Mouse (Mus musculus) limb, embryonic 11.5 days (tissue): Measurements from ENCODE around the gene Fam69a. TPM values are rescaled to one million over a fixed set of nuclear protein-coding genes. Genes with fewer than 3 reads are reported as not detected.

ENCODE experiments used
- ATAC-seq: fragments of 200-750 bp; cut with Nextera tagmentation; 2 replicates; pipeline ENCODE4 v1.8.0; 2017; ENCODE audit warnings: low read depth; ENCODE audit not compliant: insufficient number of reproducible peaks, low FRiP score, low TSS enrichment
- DNase-seq: peaks from one replicate; pipeline ENCODE4 v3.0.0-alpha.2; 2015; ENCODE audit warnings: low spot score
- H3K27ac ChIP-seq: fragments of 300-500 bp; sonication (generic); replicated peaks from 2 replicates; pipeline ENCODE4 v1.5.1; 2014; ENCODE audit warnings: low read depth, mild to moderate bottlenecking, low read length
- H3K27me3 ChIP-seq: fragments of 300-500 bp; sonication (generic); 2 replicates; pipeline ENCODE4 v1.6.1; 2014; ENCODE audit warnings: mild to moderate bottlenecking, low read length, mixed read lengths; ENCODE audit not compliant: control insufficient read depth, insufficient read depth
- H3K36me3 ChIP-seq: fragments of 300-500 bp; sonication (generic); 2 replicates; pipeline ENCODE4 v1.6.1; 2014; ENCODE audit warnings: mild to moderate bottlenecking, low read length, moderate library complexity, mixed read lengths; ENCODE audit not compliant: control insufficient read depth, insufficient read depth
- H3K4me1 ChIP-seq: fragments of 300-500 bp; sonication (generic); 2 replicates; pipeline ENCODE4 v1.6.1; 2014; ENCODE audit warnings: low read length, mixed read lengths; ENCODE audit not compliant: control insufficient read depth, insufficient read depth
- H3K4me2 ChIP-seq: fragments of 300-500 bp; sonication (generic); 2 replicates; pipeline ENCODE4 v1.6.1; 2014; ENCODE audit warnings: low read depth, mild to moderate bottlenecking, moderate library complexity; ENCODE audit not compliant: severe bottlenecking
- H3K4me3 ChIP-seq: fragments of 300-500 bp; sonication (generic); 2 replicates; pipeline ENCODE4 v1.5.1; 2014; ENCODE audit warnings: low read depth, low read length
- H3K9ac ChIP-seq: fragments of 300-500 bp; sonication (generic); 2 replicates; pipeline ENCODE4 v1.6.1; 2014; ENCODE audit warnings: mild to moderate bottlenecking, low read length
- H3K9me3 ChIP-seq: fragments of 300-500 bp; sonication (generic); 2 replicates; pipeline ENCODE4 v1.6.1; 2016; ENCODE audit warnings: low read length; ENCODE audit not compliant: control insufficient read depth
- WGBS: fragments of 180-500 bp; shearing (Covaris S2); extraction: QIAGEN DNeasy Blood & Tissue Kit; methylation state at CpG from one replicate; pipeline ENCODE4 v1.1.7; 2014; 5-methylcytosine and 5-hydroxymethylcytosine counted together
- polyA plus RNA-seq: library from polyadenylated mRNA; unstranded; fragments of >200 nt; fragmentation: Nextera tagmentation; extraction: Ambion mirVana; gene quantifications from 2 replicates; pipeline ENCODE4 v1.2.1, GENCODE M21; 2014

Fam69a gene
- polyA plus RNA-seq, 1 experiment from 2014 or later, result 18.8 TPM

DNA sequence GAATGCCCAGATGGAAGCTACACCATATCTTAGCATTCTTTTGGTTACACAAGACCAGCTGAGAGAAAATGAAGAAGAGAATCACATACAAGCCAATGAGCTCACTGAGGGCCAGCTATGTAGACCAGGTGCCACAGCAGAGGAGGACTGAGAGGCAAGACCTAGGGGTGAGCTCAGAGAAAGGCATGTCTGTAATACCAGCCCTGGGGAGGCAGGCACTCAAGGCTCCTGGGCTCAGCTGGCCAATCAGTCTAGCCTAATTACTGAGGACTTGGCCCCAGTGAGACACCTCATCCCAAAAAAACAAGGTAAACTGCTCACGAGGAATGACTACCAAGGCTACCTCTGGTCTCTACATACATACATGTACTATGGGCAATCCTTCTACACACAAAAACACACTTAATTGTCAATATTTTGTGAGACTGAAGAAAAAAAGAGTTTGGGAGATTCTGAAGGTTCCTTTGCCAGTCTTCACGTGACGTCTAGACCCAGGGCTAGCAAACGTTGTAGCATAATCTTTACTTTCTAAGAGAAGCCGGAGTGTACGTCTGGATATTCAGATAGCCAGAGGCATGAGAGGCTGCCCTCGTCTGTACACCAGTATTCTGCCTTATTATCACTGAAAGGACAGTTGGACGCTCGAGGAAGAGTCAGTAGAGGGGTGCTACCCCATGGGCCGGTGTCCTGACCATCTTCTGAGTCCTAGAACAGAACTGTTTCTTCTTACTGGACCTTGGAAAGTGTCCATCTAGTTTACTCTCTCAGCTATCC lies 51.9 kb downstream of the Fam69a start:
- Histone ChIP-seq H3K27me3 (no peaks in the 10 kb centered on the region), H3K4me3 (no peak overlapping the region), H3K4me1 (0 out of 2 replicates have a peak, but pooled peaks cover 2% of the 10 kb centered on the region), H3K27ac (no peak overlapping the region), H3K9me3 (no peaks in the 10 kb centered on the region), H3K4me2 (no peak overlapping the region), H3K36me3 (no peaks in the 10 kb centered on the region), H3K9ac (no peak overlapping the region)
- ATAC-seq (no peak), DNase-seq (no peak)
- 91% methylated on average over 10 of the region's 10 CpGs for WGBS

DNA sequence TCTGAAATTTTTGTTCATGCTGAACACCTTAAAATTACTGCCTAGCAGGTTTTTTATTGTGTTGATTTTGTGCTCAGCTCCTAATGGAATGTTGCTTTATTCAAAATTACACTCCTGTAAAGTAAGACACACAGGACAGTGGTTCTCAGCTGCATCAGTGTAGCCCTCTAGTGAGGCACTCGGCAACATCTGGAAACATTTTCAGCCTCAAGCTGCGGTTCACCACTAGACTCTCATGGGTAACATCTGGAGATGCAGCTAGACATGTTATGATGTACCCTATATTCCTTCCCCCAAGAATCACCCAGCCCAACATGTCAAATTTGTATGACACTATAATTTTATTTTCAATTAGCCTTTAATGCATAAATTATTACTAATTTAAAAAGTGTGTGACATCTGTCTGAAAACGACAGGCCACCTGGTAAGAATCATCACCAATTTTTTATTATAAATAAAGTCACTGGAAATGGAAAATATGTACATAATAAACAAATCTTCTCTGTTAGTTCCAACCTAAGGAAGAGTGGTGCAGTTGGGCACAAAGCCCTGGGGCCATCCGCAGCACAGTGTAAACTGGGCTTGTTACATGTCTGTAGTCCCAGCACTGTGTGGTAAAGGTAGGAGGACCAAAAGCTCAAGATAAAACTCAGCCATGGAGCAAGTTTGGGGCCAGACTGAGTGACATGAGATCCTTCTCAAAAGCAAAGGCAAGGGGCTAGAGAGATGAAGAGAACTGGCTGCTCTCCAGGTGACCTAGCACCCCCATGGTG lies 53.5 kb downstream of the Fam69a start:
- ATAC-seq (no peak), DNase-seq (no peak)
- Histone ChIP-seq H3K4me3 (no peak overlapping the region), H3K27ac (no peak overlapping the region), H3K9ac (no peak overlapping the region), H3K27me3 (no peaks in the 10 kb centered on the region), H3K9me3 (no peaks in the 10 kb centered on the region), H3K36me3 (no peaks in the 10 kb centered on the region), H3K4me2 (no peak overlapping the region), H3K4me1 (0 out of 2 replicates have a peak, but pooled peaks cover 2% of the 10 kb centered on the region)
- 62% methylated on average over 4 of the region's 4 CpGs for WGBS

DNA sequence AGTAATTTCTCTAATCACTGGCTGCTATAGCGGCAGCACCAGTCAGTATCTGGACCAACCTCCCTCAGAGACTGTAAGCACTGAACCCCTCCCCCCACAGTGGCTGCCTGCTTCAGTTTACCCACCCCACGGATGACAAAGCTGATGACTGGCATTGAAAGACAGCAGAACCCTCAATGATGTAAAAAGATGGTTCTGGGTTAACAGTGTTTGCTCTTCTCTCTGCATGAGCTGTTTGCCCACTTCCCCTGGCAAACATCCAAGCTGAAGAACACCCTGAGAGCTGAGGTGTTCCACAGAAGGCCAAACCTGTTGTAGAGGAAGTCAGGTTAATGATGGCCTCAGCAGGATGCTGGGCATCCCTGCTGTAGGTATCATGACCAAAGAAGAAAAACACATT lies 54.3 kb downstream of the Fam69a start:
- Histone ChIP-seq H3K36me3 (no peaks in the 10 kb centered on the region), H3K27ac (no peak overlapping the region), H3K4me3 (no peak overlapping the region), H3K4me1 (0 out of 2 replicates have a peak, but pooled peaks cover 2% of the 10 kb centered on the region), H3K27me3 (no peaks in the 10 kb centered on the region), H3K4me2 (no peak overlapping the region), H3K9ac (no peak overlapping the region), H3K9me3 (no peaks in the 10 kb centered on the region)
- no peak for DNase-seq
- WGBS, result 61% methylated on average over 2 of the region's 2 CpGs
- ATAC-seq, result no peak

DNA sequence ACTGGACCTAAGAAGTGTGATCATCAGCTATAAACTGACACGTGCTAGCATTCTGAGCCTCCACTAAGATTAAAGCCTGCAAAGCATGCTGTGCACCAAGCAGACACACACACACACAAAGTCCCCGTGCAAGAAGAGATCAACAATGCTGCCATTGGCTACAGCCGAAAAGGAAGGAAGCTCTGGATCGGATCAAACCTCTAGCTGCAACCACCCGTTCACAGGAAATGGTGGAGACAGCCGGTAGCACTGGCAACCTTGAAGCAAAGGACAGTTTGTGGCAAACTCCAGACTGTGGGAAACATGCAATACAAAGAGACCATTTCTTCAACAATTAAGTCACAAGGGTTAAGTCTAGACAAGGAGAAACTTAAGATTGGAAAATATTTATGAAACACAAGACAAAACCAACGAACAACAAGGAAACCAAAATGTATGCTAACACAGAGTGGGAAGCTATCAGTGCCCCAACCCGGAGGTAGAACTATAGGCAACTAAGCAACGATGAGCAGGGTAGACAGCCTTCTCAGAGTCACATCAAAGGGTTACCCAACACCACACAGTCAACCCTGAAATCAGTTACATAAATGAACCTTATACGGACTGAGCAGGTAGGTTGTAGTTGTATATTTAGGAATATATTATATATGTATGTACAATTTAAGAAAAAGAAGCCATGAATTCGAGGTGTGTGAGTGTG lies 60.2 kb downstream of the Fam69a start:
- 80% methylated on average over 11 of the region's 11 CpGs for WGBS
- no peak for ATAC-seq

GRCm38 (mm10) chr5:107924564-107924963 lies 62.3 kb downstream of the Fam69a start:
- no peak for DNase-seq
- Histone ChIP-seq H3K9me3 (no peaks in the 10 kb centered on the region), H3K27ac (no peak overlapping the region), H3K9ac (no peak overlapping the region), H3K27me3 (no peaks in the 10 kb centered on the region), H3K4me1 (no peaks in the 10 kb centered on the region), H3K4me3 (no peak overlapping the region), H3K36me3 (no peaks in the 10 kb centered on the region), H3K4me2 (no peak overlapping the region)
- no peak for ATAC-seq
- WGBS, result 85% methylated on average over 8 of the region's 8 CpGs

More for the DNA sequence above, 60.2 kb downstream of the Fam69a start:
- no peak overlapping the region for H3K4me2 ChIP-seq
- H3K9ac ChIP-seq, result no peak overlapping the region
- no peaks in the 10 kb centered on the region for H3K4me1 ChIP-seq
- no peaks in the 10 kb centered on the region for H3K36me3 ChIP-seq
- H3K4me3 ChIP-seq, result no peak overlapping the region
- H3K9me3 ChIP-seq, result no peaks in the 10 kb centered on the region
- no peaks in the 10 kb centered on the region for H3K27me3 ChIP-seq
- H3K27ac ChIP-seq, result no peak overlapping the region
- DNase-seq, result no peak

DNA sequence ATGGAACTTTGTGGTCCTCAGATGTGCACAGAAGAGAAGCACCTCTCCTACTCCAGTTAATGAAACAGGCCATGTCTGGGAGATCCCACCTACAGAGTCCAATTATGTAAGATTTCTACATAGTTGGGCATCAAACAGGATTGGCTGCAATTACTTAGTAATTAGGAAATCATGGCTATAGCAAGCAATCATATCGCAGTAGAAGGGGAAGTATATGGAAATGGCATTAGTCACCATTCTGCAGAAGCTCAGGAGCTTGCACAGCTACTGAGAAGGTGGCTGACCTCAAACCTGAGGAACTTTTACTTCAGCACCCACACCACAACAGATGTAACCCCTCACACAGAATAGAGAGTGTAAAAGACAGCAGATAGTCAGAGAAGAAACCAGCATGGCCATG lies 64.0 kb downstream of the Fam69a start:
- Histone ChIP-seq H3K27ac (no peak overlapping the region), H3K27me3 (no peaks in the 10 kb centered on the region), H3K9me3 (no peaks in the 10 kb centered on the region), H3K4me3 (no peak overlapping the region), H3K36me3 (no peaks in the 10 kb centered on the region), H3K4me2 (no peak overlapping the region), H3K4me1 (no peaks in the 10 kb centered on the region), H3K9ac (no peak overlapping the region)
- ATAC-seq, result no peak
- 89% methylated on average over 1 of the region's 1 CpGs for WGBS
- DNase-seq, result no peak

DNA sequence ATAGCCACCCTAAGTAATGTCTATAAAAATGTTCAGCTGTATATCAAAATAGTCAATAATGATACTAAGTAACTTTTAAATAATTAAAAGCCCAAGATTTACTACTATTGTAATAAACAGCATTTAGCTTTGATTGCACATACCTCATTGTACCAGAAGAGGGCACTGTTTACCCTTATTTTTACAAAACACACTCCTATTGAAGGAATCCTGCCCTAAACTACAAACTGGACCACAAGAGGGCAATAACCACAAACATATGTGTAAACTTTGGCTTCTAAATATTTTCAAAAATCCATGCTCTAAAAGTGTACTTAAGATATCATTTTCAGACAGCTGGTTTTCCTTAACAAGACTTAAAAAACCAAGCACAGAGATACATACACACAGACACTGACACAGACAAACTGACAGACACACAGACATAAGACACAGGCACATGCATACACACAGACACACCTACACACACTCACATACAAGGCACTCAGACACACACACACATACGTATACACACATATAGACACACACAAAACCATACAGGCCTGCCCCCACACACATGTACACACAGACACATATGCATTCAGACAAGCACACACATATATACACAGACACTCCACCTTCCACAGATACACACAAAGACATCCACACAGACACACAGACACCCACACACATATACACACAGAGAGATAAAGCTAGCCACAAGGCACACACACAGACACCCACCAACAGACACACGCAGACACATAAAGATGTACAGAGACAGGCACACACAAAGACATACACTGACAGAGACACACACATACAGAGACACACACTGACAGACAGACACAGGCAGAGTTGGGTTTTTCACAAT lies 65.3 kb downstream of the Fam69a start:
- DNase-seq (no peak), ATAC-seq (peak; percentile 57; the same call in 1 of the 2 replicates)
- no peaks in the 10 kb centered on the region for H3K4me1 ChIP-seq

GRCm38 (mm10) chr5:107915280-107915679 lies 71.6 kb downstream of the Fam69a start:
- 42% methylated on average over 4 of the region's 4 CpGs for WGBS
- Histone ChIP-seq H3K9ac (no peak overlapping the region), H3K36me3 (no peaks in the 10 kb centered on the region), H3K4me1 (no peaks in the 10 kb centered on the region), H3K9me3 (no peaks in the 10 kb centered on the region), H3K4me3 (no peak overlapping the region), H3K27me3 (no peaks in the 10 kb centered on the region), H3K27ac (no peak overlapping the region), H3K4me2 (no peak overlapping the region)
- no peak for DNase-seq
- no peak for ATAC-seq

More for the DNA sequence above, 65.3 kb downstream of the Fam69a start:
- 69% methylated on average over 2 of the region's 2 CpGs for WGBS
- Histone ChIP-seq H3K4me3 (no peak overlapping the region), H3K27me3 (no peaks in the 10 kb centered on the region), H3K9me3 (no peaks in the 10 kb centered on the region), H3K4me2 (no peak overlapping the region), H3K9ac (no peak overlapping the region), H3K27ac (no peak overlapping the region), H3K36me3 (no peaks in the 10 kb centered on the region)
